Mouse (Mus musculus) ES-Bruce4 (cell line): Measurements from ENCODE around the gene Vps37d. TPM values are rescaled to one million over a fixed set of nuclear protein-coding genes. Genes with fewer than 3 reads are reported as not detected.

Source experiments
- H3K27ac ChIP-seq: 2 replicates; pipeline ENCODE4 v1.5.1; 2012; ENCODE audit warnings: low read length, inconsistent platforms; ENCODE audit not compliant: insufficient read depth
- H3K27me3 ChIP-seq: 2 replicates; pipeline ENCODE4 v1.6.1; 2012; ENCODE audit warnings: mild to moderate bottlenecking, low read length, inconsistent platforms; ENCODE audit not compliant: control insufficient read depth, poor library complexity, insufficient read depth, severe bottlenecking
- H3K36me3 ChIP-seq: 2 replicates; pipeline ENCODE4 v1.6.1; 2012; ENCODE audit warnings: inconsistent platforms, mild to moderate bottlenecking, low read length, moderate library complexity; ENCODE audit not compliant: control insufficient read depth, poor library complexity, insufficient read depth, severe bottlenecking
- H3K4me1 ChIP-seq: one replicate; pipeline ENCODE4 v1.8.1; 2011; ENCODE audit warnings: low read length; ENCODE audit not compliant: control insufficient read depth, insufficient read depth
- H3K4me3 ChIP-seq: 2 replicates; pipeline ENCODE4 v1.5.1; 2011; ENCODE audit warnings: low read depth, mild to moderate bottlenecking, low read length
- H3K9ac ChIP-seq: 2 replicates; pipeline ENCODE4 v1.6.1; 2012; ENCODE audit warnings: low read depth, mild to moderate bottlenecking, inconsistent platforms; ENCODE audit not compliant: poor library complexity, severe bottlenecking
- H3K9me3 ChIP-seq: replicated peaks from 2 replicates; pipeline ENCODE4 v1.6.1; 2012; ENCODE audit warnings: mild to moderate bottlenecking, low read length, inconsistent platforms; ENCODE audit not compliant: control insufficient read depth, poor library complexity, insufficient read depth, severe bottlenecking
- CTCF ChIP-seq: IDR thresholded peaks from one replicate; pipeline ENCODE4 v1.8.1; 2011; ENCODE audit warnings: low read depth, low read length
- EP300 ChIP-seq: IDR thresholded peaks from 2 replicates; pipeline ENCODE4 v1.6.1; 2011; ENCODE audit warnings: low read depth, low read length; ENCODE audit not compliant: insufficient read depth
- POLR2A ChIP-seq: IDR thresholded peaks from one replicate; pipeline ENCODE4 v1.8.1; 2011; ENCODE audit warnings: low read length; ENCODE audit not compliant: insufficient read depth
- polyA plus RNA-seq: library from polyadenylated mRNA; stranded (reverse); fragments of >200 nt; gene quantifications from 2 replicates; pipeline ENCODE4 v1.2.4, GENCODE M21; 2011; ENCODE audit warnings: low read depth; ENCODE audit not compliant: missing spikeins, insufficient read depth, insufficient read length

Vps37d gene
- polyA plus RNA-seq, 1 experiment, result 5.7 TPM

GRCm38 (mm10) chr5:135103999-135104660, 26.1 kb upstream of the Vps37d start:
- Histone ChIP-seq H3K9ac (no peak overlapping the region), H3K27me3 (no peaks in the 10 kb centered on the region), H3K36me3 (no peaks in the 10 kb centered on the region), H3K9me3 (no peaks in the 10 kb centered on the region), H3K27ac (no peak overlapping the region), H3K4me3 (no peak overlapping the region), H3K4me1 (no peaks in the 10 kb centered on the region)
- TF ChIP-seq EP300 (no peak), CTCF (peak; percentile 73), POLR2A (no peak)

- Histone ChIP-seq H3K4me3 (no peak overlapping the region), H3K4me1 (no peaks in the 10 kb centered on the region), H3K27ac (no peak overlapping the region), H3K9ac (no peak overlapping the region), H3K27me3 (no peaks in the 10 kb centered on the region), H3K9me3 (no peaks in the 10 kb centered on the region), H3K36me3 (no peaks in the 10 kb centered on the region)
- TF ChIP-seq POLR2A, result no peak
- no peak for TF ChIP-seq CTCF
- TF ChIP-seq EP300, result no peak
Measured at GRCm38 (mm10) chr5:135100981-135101380, 22.9 kb upstream of the Vps37d start.

- H3K27ac ChIP-seq, result no peak within 1 kb of the TSS
- no peaks in the 10 kb centered on the region for H3K4me1 ChIP-seq
- H3K36me3 ChIP-seq, result no peaks in the 10 kb centered on the region
- peak within 1 kb of the TSS; percentile 28 for H3K4me3 ChIP-seq
- H3K27me3 ChIP-seq, result peaks cover 1% of the 10 kb centered on the region
- peak within 1 kb of the TSS; percentile 32 for H3K9ac ChIP-seq
- H3K9me3 ChIP-seq, result no peaks in the 10 kb centered on the region
- TF ChIP-seq POLR2A (no peak), CTCF (no peak), EP300 (no peak)
Measured at GRCm38 (mm10) chr5:135089653-135090052, 11.6 kb upstream of the Vps37d start, which contains the start of gene Mlxipl. Gene Mlxipl, plus strand, starts transcription at chr5:135089890.

GRCm38 (mm10) chr5:135086871-135087270, 8.8 kb upstream of the Vps37d start:
- Histone ChIP-seq H3K9ac (no peak overlapping the region), H3K4me1 (no peaks in the 10 kb centered on the region), H3K9me3 (no peaks in the 10 kb centered on the region), H3K36me3 (no peaks in the 10 kb centered on the region), H3K4me3 (no peak overlapping the region), H3K27me3 (peaks cover 1% of the 10 kb centered on the region), H3K27ac (no peak overlapping the region)
- no peak for TF ChIP-seq EP300
- TF ChIP-seq CTCF, result no peak
- TF ChIP-seq POLR2A, result no peak

- Histone ChIP-seq H3K36me3 (no peaks in the 10 kb centered on the region), H3K9me3 (no peaks in the 10 kb centered on the region), H3K4me1 (peaks cover 5% of the 10 kb centered on the region), H3K4me3 (no peak overlapping the region), H3K27me3 (no peaks in the 10 kb centered on the region), H3K27ac (no peak overlapping the region), H3K9ac (no peak overlapping the region)
- TF ChIP-seq CTCF (no peak), POLR2A (no peak), EP300 (no peak)
Measured at GRCm38 (mm10) chr5:135080539-135080938, 2.5 kb upstream of the Vps37d start.

- no peaks in the 10 kb centered on the region for H3K36me3 ChIP-seq
- no peaks in the 10 kb centered on the region for H3K9me3 ChIP-seq
- H3K4me3 ChIP-seq, result no peak overlapping the region
- H3K27me3 ChIP-seq, result no peaks in the 10 kb centered on the region
- no peak overlapping the region for H3K9ac ChIP-seq
- no peak overlapping the region for H3K27ac ChIP-seq
- TF ChIP-seq EP300 (no peak), POLR2A (no peak), CTCF (no peak)
- peaks cover 5% of the 10 kb centered on the region for H3K4me1 ChIP-seq
Measured at GRCm38 (mm10) chr5:135079578-135079977, 1.5 kb upstream of the Vps37d start.
